Mouse (Mus musculus) brain, adult 2 months (tissue): Measurements from ENCODE around the gene Htra2.
A peak's percentile ranks its signal among the peaks of the same experiment; 100 is the strongest.

Experiments
- DNase-seq: peaks from one replicate; pipeline ENCODE4 v3.0.0; 2011; ENCODE audit warnings: low read depth, low spot score

Gene Htra2

GRCm38 (mm10) chr6:83033249-83034185 is 21.6 kb downstream of the Htra2 start, which contains the start of the genes Dok1 and Loxl3:
Dok1 (minus strand) TSS chr6:83033471.
Loxl3 (plus strand) TSS chr6:83034173.
- peak; percentile 45 for DNase-seq

GRCm38 (mm10) chr6:83032769-83033191 is 22.3 kb downstream of the Htra2 start:
- no peak for DNase-seq

- DNase-seq: no peak
Observed at GRCm38 (mm10) chr6:83031921-83032590, 23.0 kb downstream of the Htra2 start.

GRCm38 (mm10) chr6:83031111-83031510 is 24.0 kb downstream of the Htra2 start:
- no peak for DNase-seq

- DNase-seq: no peak
Observed at GRCm38 (mm10) chr6:83029777-83030176, 25.3 kb downstream of the Htra2 start.

- no peak for DNase-seq
Observed at GRCm38 (mm10) chr6:83027706-83028105, 27.4 kb downstream of the Htra2 start.

- peak; percentile 36 for DNase-seq
Observed at GRCm38 (mm10) chr6:83027293-83027692, 27.8 kb downstream of the Htra2 start.

- DNase-seq: no peak
Observed at GRCm38 (mm10) chr6:83025221-83025620, 29.9 kb downstream of the Htra2 start.

GRCm38 (mm10) chr6:83024421-83024820 is 30.7 kb downstream of the Htra2 start:
- no peak for DNase-seq

GRCm38 (mm10) chr6:83023786-83024185 is 31.3 kb downstream of the Htra2 start:
- DNase-seq: no peak

- no peak for DNase-seq
Observed at GRCm38 (mm10) chr6:83023008-83023407, 32.1 kb downstream of the Htra2 start.

- DNase-seq: no peak
Observed at GRCm38 (mm10) chr6:83020836-83021593, 34.1 kb downstream of the Htra2 start.

GRCm38 (mm10) chr6:83020121-83020520 is 35.0 kb downstream of the Htra2 start:
- DNase-seq: no peak

GRCm38 (mm10) chr6:83019044-83019443 is 36.0 kb downstream of the Htra2 start:
- DNase-seq: no peak

GRCm38 (mm10) chr6:83017190-83017589 is 37.9 kb downstream of the Htra2 start:
- no peak for DNase-seq

- no peak for DNase-seq
Observed at GRCm38 (mm10) chr6:83015749-83016148, 39.3 kb downstream of the Htra2 start.

- DNase-seq: no peak
Observed at GRCm38 (mm10) chr6:83014482-83015466, 40.3 kb downstream of the Htra2 start.

GRCm38 (mm10) chr6:83013444-83013843 is 41.6 kb downstream of the Htra2 start:
- no peak for DNase-seq

- DNase-seq: no peak
Observed at GRCm38 (mm10) chr6:83011756-83012155, 43.3 kb downstream of the Htra2 start.

GRCm38 (mm10) chr6:83011255-83011654 is 43.8 kb downstream of the Htra2 start:
- no peak for DNase-seq

GRCm38 (mm10) chr6:83010010-83010409 is 45.1 kb downstream of the Htra2 start:
- no peak for DNase-seq
